Mouse (Mus musculus): ENCODE results near the gene Hoxa3. TPM values are rescaled to one million over a fixed set of nuclear protein-coding genes. Genes with fewer than 3 reads are reported as not detected.

The Hoxa3 gene
- polyA plus RNA-seq, 1 experiment from 2014 or later: 13.9 TPM

- peak overlapping the region; percentile 95 for H3K9ac ChIP-seq
- ATAC-seq (ENCODE audit: low read depth): no peak
- WGBS: 2% methylated on average over 10 of the region's 10 CpGs
- peak overlapping the region; percentile 97 for H3K27ac ChIP-seq (replicated peaks)
- no peaks in the 10 kb centered on the region for H3K27me3 ChIP-seq
- H3K4me3 ChIP-seq: peak overlapping the region; percentile 54
- H3K36me3 ChIP-seq: peaks cover 4% of the 10 kb centered on the region
- peak overlapping the region; percentile 75 for H3K4me2 ChIP-seq
- peaks cover 100% of the 10 kb centered on the region for H3K4me1 ChIP-seq (replicated peaks)
- no peaks in the 10 kb centered on the region for H3K9me3 ChIP-seq
Observed at GRCm38 (mm10) chr6:52179690-52180089, 33.4 kb downstream of the Hoxa3 start.

GRCm38 (mm10) chr6:52178918-52179665 lies 34.0 kb downstream of the Hoxa3 start:
- Histone ChIP-seq H3K27me3 (no peaks in the 10 kb centered on the region), H3K27ac (replicated peaks) (peak overlapping the region; percentile 97), H3K4me2 (peak overlapping the region; percentile 75), H3K4me3 (peak overlapping the region; percentile 54), H3K9me3 (no peaks in the 10 kb centered on the region), H3K36me3 (peaks cover 4% of the 10 kb centered on the region), H3K4me1 (replicated peaks) (peaks cover 98% of the 10 kb centered on the region), H3K9ac (peak overlapping the region; percentile 95)
- 4% methylated on average over 4 of the region's 4 CpGs for WGBS
- ATAC-seq (ENCODE audit: low read depth): no peak

- peak overlapping the region; percentile 75 for H3K4me2 ChIP-seq
- peaks cover 98% of the 10 kb centered on the region for H3K4me1 ChIP-seq (replicated peaks)
- H3K9ac ChIP-seq: peak overlapping the region; percentile 95
- no peak for ATAC-seq (ENCODE audit: low read depth)
- H3K27me3 ChIP-seq: no peaks in the 10 kb centered on the region
- no peaks in the 10 kb centered on the region for H3K9me3 ChIP-seq
- H3K27ac ChIP-seq (replicated peaks): peak overlapping the region; percentile 97
- peaks cover 4% of the 10 kb centered on the region for H3K36me3 ChIP-seq
- 2% methylated on average over 9 of the region's 9 CpGs for WGBS
- H3K4me3 ChIP-seq: peak overlapping the region; percentile 54
Observed at GRCm38 (mm10) chr6:52177806-52178205, 35.3 kb downstream of the Hoxa3 start.

- 2% methylated on average over 36 of the region's 36 CpGs for WGBS
- Histone ChIP-seq H3K36me3 (peaks cover 5% of the 10 kb centered on the region), H3K9me3 (no peaks in the 10 kb centered on the region), H3K27ac (replicated peaks) (peak within 1 kb of the TSS; percentile 97), H3K9ac (peak within 1 kb of the TSS; percentile 95), H3K27me3 (no peaks in the 10 kb centered on the region), H3K4me2 (peak within 1 kb of the TSS; percentile 75), H3K4me1 (replicated peaks) (peaks cover 98% of the 10 kb centered on the region), H3K4me3 (peak within 1 kb of the TSS; percentile 54)
- no peak for ATAC-seq (ENCODE audit: low read depth)
Observed at GRCm38 (mm10) chr6:52177061-52177735, 35.9 kb downstream of the Hoxa3 start, which contains the start of gene 5730596B20Rik. TSS of gene 5730596B20Rik (plus strand) at chr6:52177498.

- Histone ChIP-seq H3K27me3 (no peaks in the 10 kb centered on the region), H3K36me3 (peaks cover 7% of the 10 kb centered on the region; the same call in 1 of the 2 replicates), H3K9me3 (no peaks in the 10 kb centered on the region), H3K27ac (replicated peaks) (peak overlapping the region; percentile 97), H3K4me1 (replicated peaks) (peaks cover 98% of the 10 kb centered on the region), H3K4me2 (peak overlapping the region; percentile 75), H3K9ac (peak overlapping the region; percentile 95), H3K4me3 (peak overlapping the region; percentile 54)
- ATAC-seq (ENCODE audit: low read depth): no peak
- 1% methylated on average over 6 of the region's 6 CpGs for WGBS
Observed at GRCm38 (mm10) chr6:52176391-52176790, 36.7 kb downstream of the Hoxa3 start.

- H3K36me3 ChIP-seq: peaks cover 13% of the 10 kb centered on the region
- H3K9ac ChIP-seq: peak overlapping the region; percentile 95
- peak overlapping the region; percentile 97 for H3K27ac ChIP-seq (replicated peaks)
- peaks cover 98% of the 10 kb centered on the region for H3K4me1 ChIP-seq (replicated peaks)
- no peaks in the 10 kb centered on the region for H3K9me3 ChIP-seq
- peak; percentile 20 for ATAC-seq (ENCODE audit: low read depth)
- H3K4me3 ChIP-seq: peak overlapping the region; percentile 54
- 0% methylated on average over 6 of the region's 35 CpGs for WGBS
- peak overlapping the region; percentile 75 for H3K4me2 ChIP-seq
- H3K27me3 ChIP-seq: no peaks in the 10 kb centered on the region
Observed at GRCm38 (mm10) chr6:52175864-52176263, 37.3 kb downstream of the Hoxa3 start.

- H3K9me3 ChIP-seq: no peaks in the 10 kb centered on the region
- peak overlapping the region; percentile 54 for H3K4me3 ChIP-seq
- peak overlapping the region; percentile 75 for H3K4me2 ChIP-seq
- no peaks in the 10 kb centered on the region for H3K27me3 ChIP-seq
- 1% methylated on average over 33 of the region's 41 CpGs for WGBS
- H3K27ac ChIP-seq (replicated peaks): peak overlapping the region; percentile 97
- H3K36me3 ChIP-seq: peaks cover 18% of the 10 kb centered on the region
- ATAC-seq (ENCODE audit: low read depth): peak; percentile 38
- peaks cover 98% of the 10 kb centered on the region for H3K4me1 ChIP-seq (replicated peaks)
- H3K9ac ChIP-seq: peak overlapping the region; percentile 95
Observed at GRCm38 (mm10) chr6:52174968-52175751, 38.0 kb downstream of the Hoxa3 start.

- 4% methylated on average over 4 of the region's 4 CpGs for WGBS
- H3K9me3 ChIP-seq: no peaks in the 10 kb centered on the region
- H3K4me2 ChIP-seq: peak overlapping the region; percentile 75
- peak overlapping the region; percentile 92; the same call in 1 of the 2 replicates for H3K9ac ChIP-seq
- peak overlapping the region; percentile 99 for H3K27ac ChIP-seq (replicated peaks)
- no peak for ATAC-seq (ENCODE audit: low read depth)
- H3K4me1 ChIP-seq (replicated peaks): peaks cover 98% of the 10 kb centered on the region
- no peaks in the 10 kb centered on the region for H3K27me3 ChIP-seq
- peaks cover 23% of the 10 kb centered on the region for H3K36me3 ChIP-seq
- peak overlapping the region; percentile 54 for H3K4me3 ChIP-seq
Observed at GRCm38 (mm10) chr6:52173648-52174047, 39.5 kb downstream of the Hoxa3 start.

- under 1% methylated on average over 35 of the region's 35 CpGs for WGBS
- peaks cover 98% of the 10 kb centered on the region for H3K4me1 ChIP-seq (replicated peaks)
- peak overlapping the region; percentile 92 for H3K9ac ChIP-seq
- H3K4me3 ChIP-seq: peak overlapping the region; percentile 54
- H3K9me3 ChIP-seq: no peaks in the 10 kb centered on the region
- peaks cover 23% of the 10 kb centered on the region for H3K36me3 ChIP-seq
- H3K4me2 ChIP-seq: peak overlapping the region; percentile 75
- peak; percentile 71 for ATAC-seq (ENCODE audit: low read depth)
- H3K27me3 ChIP-seq: no peaks in the 10 kb centered on the region
- H3K27ac ChIP-seq (replicated peaks): peak overlapping the region; percentile 99
Observed at GRCm38 (mm10) chr6:52172501-52172900, 40.6 kb downstream of the Hoxa3 start.

GRCm38 (mm10) chr6:52171938-52172337 lies 41.2 kb downstream of the Hoxa3 start:
- H3K9me3 ChIP-seq: no peaks in the 10 kb centered on the region
- H3K36me3 ChIP-seq: peaks cover 23% of the 10 kb centered on the region
- peak overlapping the region; percentile 75 for H3K4me2 ChIP-seq
- peak overlapping the region; percentile 54 for H3K4me3 ChIP-seq
- peaks cover 98% of the 10 kb centered on the region for H3K4me1 ChIP-seq (replicated peaks)
- H3K27me3 ChIP-seq: no peaks in the 10 kb centered on the region
- peak overlapping the region; percentile 92 for H3K9ac ChIP-seq
- ATAC-seq (ENCODE audit: low read depth): peak; percentile 18
- peak overlapping the region; percentile 99 for H3K27ac ChIP-seq (replicated peaks)
- 9% methylated on average over 7 of the region's 7 CpGs for WGBS

- Histone ChIP-seq H3K9me3 (no peaks in the 10 kb centered on the region), H3K9ac (peak overlapping the region; percentile 92), H3K27ac (replicated peaks) (peak overlapping the region; percentile 99), H3K4me3 (peak overlapping the region; percentile 54; the same call in 1 of the 2 replicates), H3K36me3 (peaks cover 23% of the 10 kb centered on the region), H3K4me1 (replicated peaks) (peaks cover 98% of the 10 kb centered on the region), H3K27me3 (no peaks in the 10 kb centered on the region), H3K4me2 (peak overlapping the region; percentile 75)
- WGBS: 0% methylated on average over 4 of the region's 4 CpGs
- ATAC-seq (ENCODE audit: low read depth): no peak
Observed at GRCm38 (mm10) chr6:52171331-52171730, 41.8 kb downstream of the Hoxa3 start.
